Mouse (Mus musculus): Measurements from ENCODE around the gene 4930404H24Rik.

GRCm38 (mm10) chr2:153448519-153448918, 44.1 kb upstream of the 4930404H24Rik start:
- TF ChIP-seq CTCF (IDR thresholded peaks at IDR 0.05; ENCODE audit: insufficient read depth, low read depth, low read length) (no peak), POLR2A (IDR thresholded peaks at IDR 0.05; ENCODE audit: insufficient read depth, low read depth, low read length) (no peak)

Data from olfactory bulb, adult 2 months (tissue).